Mouse (Mus musculus): ENCODE data around the gene Nemf.
"Not testable (repeated sequence)": the region's sequence is repeated elsewhere in the genome, so short reads cannot be mapped to it uniquely, and the experiment has no call there.

Nemf gene

GRCm38 (mm10) chr12:69372731-69373331, 15.9 kb upstream of the Nemf start:
- no peak for DNase-seq (ENCODE audit: low read depth, low spot score)

- DNase-seq (ENCODE audit: low read depth, low spot score) = peak; percentile 93
Measured at GRCm38 (mm10) chr12:69371854-69372671, 15.1 kb upstream of the Nemf start, which contains the start of the genes Arf6 and Gm9887. TSS of gene Arf6 (plus strand) at chr12:69372150. TSS of gene Gm9887 (minus strand) at chr12:69372458.

- no peak for DNase-seq (ENCODE audit: low read depth, low spot score)
Measured at GRCm38 (mm10) chr12:69371421-69371853, 14.5 kb upstream of the Nemf start.

- no peak for DNase-seq (ENCODE audit: low read depth, low spot score)
Measured at GRCm38 (mm10) chr12:69370936-69371335, 14.0 kb upstream of the Nemf start.

- DNase-seq (ENCODE audit: low read depth, low spot score) = no peak
Measured at GRCm38 (mm10) chr12:69367557-69367956, 10.6 kb upstream of the Nemf start.

GRCm38 (mm10) chr12:69366424-69366823, 9.5 kb upstream of the Nemf start:
- DNase-seq (ENCODE audit: low read depth, low spot score) = no peak

- no peak for DNase-seq (ENCODE audit: low read depth, low spot score)
Measured at GRCm38 (mm10) chr12:69365757-69366156, 8.8 kb upstream of the Nemf start.

- DNase-seq (ENCODE audit: low read depth, low spot score) = no peak
Measured at GRCm38 (mm10) chr12:69363899-69364762, 7.2 kb upstream of the Nemf start.

GRCm38 (mm10) chr12:69363110-69363509, 6.1 kb upstream of the Nemf start:
- not testable (repeated sequence) for DNase-seq (ENCODE audit: low read depth, low spot score)

- no peak for DNase-seq (ENCODE audit: low read depth, low spot score)
Measured at GRCm38 (mm10) chr12:69362388-69362787, 5.4 kb upstream of the Nemf start.

- no peak for DNase-seq (ENCODE audit: low read depth, low spot score)
Measured at GRCm38 (mm10) chr12:69361919-69362318, 5.0 kb upstream of the Nemf start.

- peak; percentile 93 for DNase-seq (ENCODE audit: low read depth, low spot score)
Measured at GRCm38 (mm10) chr12:69360997-69361899, 4.3 kb upstream of the Nemf start.

GRCm38 (mm10) chr12:69360655-69360996, 3.7 kb upstream of the Nemf start:
- peak; percentile 53 for DNase-seq (ENCODE audit: low read depth, low spot score)

- DNase-seq (ENCODE audit: low read depth, low spot score) = no peak
Measured at GRCm38 (mm10) chr12:69357300-69357646, 308 bp upstream of the Nemf start.

GRCm38 (mm10) chr12:69351685-69352084, 5.3 kb downstream of the Nemf start:
- no peak for DNase-seq (ENCODE audit: low read depth, low spot score)

GRCm38 (mm10) chr12:69349928-69350327, 7.0 kb downstream of the Nemf start:
- no peak for DNase-seq (ENCODE audit: low read depth, low spot score)

- no peak for DNase-seq (ENCODE audit: low read depth, low spot score)
Measured at GRCm38 (mm10) chr12:69333547-69333946, 23.4 kb downstream of the Nemf start.

- no peak for DNase-seq (ENCODE audit: low read depth, low spot score)
Measured at GRCm38 (mm10) chr12:69332147-69332546, 24.8 kb downstream of the Nemf start.

GRCm38 (mm10) chr12:69331187-69331586, 25.8 kb downstream of the Nemf start:
- no peak for DNase-seq (ENCODE audit: low read depth, low spot score)

GRCm38 (mm10) chr12:69318431-69318830, 38.5 kb downstream of the Nemf start:
- DNase-seq (ENCODE audit: low read depth, low spot score) = no peak

- DNase-seq (ENCODE audit: low read depth, low spot score) = no peak
Measured at GRCm38 (mm10) chr12:69309659-69310058, 47.3 kb downstream of the Nemf start.

Data from retina, adult 2 months (tissue).